Mouse (Mus musculus) bone marrow macrophage, adult 2 months (primary cell): Measurements from ENCODE around the gene Map4k3. TPM values are rescaled to one million over a fixed set of nuclear protein-coding genes. Genes with fewer than 3 reads are reported as not detected.
A peak's percentile ranks its signal among the peaks of the same experiment; 100 is the strongest.

Source experiments
- H3K27ac ChIP-seq: 2 replicates; pipeline ENCODE4 v1.5.1; 2012; ENCODE audit warnings: low read depth, low read length; ENCODE audit not compliant: insufficient read depth
- H3K4me1 ChIP-seq: 2 replicates; pipeline ENCODE4 v1.6.1; 2012; ENCODE audit warnings: low read length; ENCODE audit not compliant: control insufficient read depth, insufficient read depth
- H3K4me3 ChIP-seq: 2 replicates; pipeline ENCODE4 v1.5.1; 2012; ENCODE audit warnings: mild to moderate bottlenecking, low read length, moderate library complexity; ENCODE audit not compliant: insufficient read depth
- CTCF ChIP-seq: IDR thresholded peaks from 2 replicates; pipeline ENCODE4 v1.5.1; 2012; ENCODE audit warnings: low read depth, mild to moderate bottlenecking, low read length, moderate library complexity
- POLR2A ChIP-seq: IDR thresholded peaks from 2 replicates; pipeline ENCODE4 v1.6.1; 2012; ENCODE audit warnings: mild to moderate bottlenecking, low read depth, low read length, borderline replicate concordance
- polyA plus RNA-seq: library from polyadenylated mRNA; stranded (reverse); fragments of >200 nt; gene quantifications from 2 replicates; pipeline ENCODE4 v1.2.4, GENCODE M21; 2012; ENCODE audit not compliant: missing spikeins, insufficient read depth, insufficient read length

Map4k3 gene
- polyA plus RNA-seq, 1 experiment, result 31.0 TPM

DNA sequence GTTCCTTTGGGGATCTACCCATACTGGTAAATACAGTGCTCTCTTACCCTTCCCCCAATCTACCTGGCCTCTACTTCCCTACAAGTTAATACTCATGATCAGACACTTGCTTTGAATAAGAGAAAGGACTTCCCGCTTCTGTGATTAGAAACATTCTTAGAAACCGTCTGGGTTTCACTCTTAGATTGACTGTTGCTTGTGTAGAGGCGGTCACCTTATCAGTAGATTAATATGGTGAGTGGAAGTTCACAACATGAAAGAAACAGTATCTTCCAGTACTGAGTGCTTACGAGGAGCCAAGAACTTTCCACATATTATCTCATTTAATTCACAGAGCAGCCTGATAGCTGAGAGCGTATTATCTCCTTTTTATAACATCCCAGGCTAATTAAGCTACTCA, 1.5 kb upstream of the Map4k3 start:
- H3K4me1 ChIP-seq, result peaks cover 39% of the 10 kb centered on the region
- H3K4me3 ChIP-seq, result no peak overlapping the region
- TF ChIP-seq POLR2A, result no peak
- TF ChIP-seq CTCF, result no peak
- no peak overlapping the region for H3K27ac ChIP-seq

DNA sequence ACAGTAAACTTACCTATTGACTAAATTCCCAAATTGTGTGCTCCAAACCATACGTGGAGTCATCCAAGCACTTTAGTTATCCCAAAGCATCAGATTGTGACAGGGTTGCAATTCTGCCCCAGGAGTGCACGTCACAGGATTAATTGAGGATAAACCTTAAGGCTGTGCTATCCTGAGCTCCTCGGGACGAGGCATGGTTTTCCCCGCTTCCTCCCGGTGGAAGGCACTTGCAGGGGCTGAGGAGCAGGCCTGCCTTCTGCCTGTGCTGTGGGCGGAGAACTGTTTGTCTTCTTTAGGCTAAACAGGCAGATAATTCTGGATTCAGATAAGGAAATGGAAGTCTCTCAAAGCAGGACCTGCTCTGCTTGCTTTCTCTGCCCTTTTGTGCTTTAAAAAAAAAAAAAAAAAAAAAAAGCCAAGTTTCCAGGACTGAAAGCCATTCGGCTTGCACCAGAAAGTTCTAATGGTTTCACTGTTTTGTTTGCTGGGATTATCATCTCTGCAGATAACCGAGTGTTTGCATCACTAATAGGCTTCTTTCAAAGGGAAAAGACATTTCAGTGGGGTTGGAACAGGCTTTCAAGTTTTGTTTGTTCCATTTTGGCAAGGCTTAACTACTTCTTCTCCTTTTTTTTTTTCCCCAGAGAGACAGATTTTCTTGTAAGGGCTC, 930 bp upstream of the Map4k3 start:
- H3K4me1 ChIP-seq, result peaks cover 40% of the 10 kb centered on the region
- H3K4me3 ChIP-seq, result no peak overlapping the region
- H3K27ac ChIP-seq, result no peak overlapping the region; the same call in 1 of the 2 replicates
- no peak for TF ChIP-seq POLR2A
- TF ChIP-seq CTCF, result no peak

DNA sequence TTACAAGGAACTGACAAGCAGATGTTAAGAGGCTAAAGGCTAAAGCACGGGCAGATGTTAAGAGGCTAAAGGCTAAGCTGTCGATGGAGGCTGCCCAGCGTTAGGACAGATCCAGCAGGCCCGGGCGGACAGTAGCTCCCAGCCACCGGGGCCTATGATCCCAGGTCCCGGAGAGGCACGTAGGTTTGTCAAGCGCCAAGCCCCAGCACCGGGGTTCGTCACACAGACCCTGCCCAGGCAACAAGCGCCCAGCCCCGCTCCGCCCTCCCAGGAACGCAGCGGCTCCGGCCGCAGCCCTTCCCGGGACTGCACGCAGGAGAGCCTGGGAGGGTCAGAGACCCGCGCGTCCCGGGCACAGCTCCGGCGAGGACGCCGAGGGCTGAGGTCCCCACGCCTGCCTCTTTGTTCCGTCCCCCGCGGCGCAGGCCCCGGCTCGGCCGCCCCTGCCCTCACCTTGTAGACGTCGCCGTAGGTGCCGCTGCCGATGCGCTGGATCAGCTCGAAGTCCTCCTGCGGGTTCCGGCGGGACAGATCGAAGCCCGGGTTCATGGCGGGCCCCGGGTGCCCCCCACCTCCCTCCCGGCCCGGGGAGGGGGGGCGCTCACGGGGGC, 839 bp downstream of the Map4k3 start:
- TF ChIP-seq POLR2A, result no peak
- no peak for TF ChIP-seq CTCF
- Histone ChIP-seq H3K27ac (peak overlapping the region; percentile 61), H3K4me3 (peak overlapping the region; percentile 72), H3K4me1 (peaks cover 38% of the 10 kb centered on the region)

DNA sequence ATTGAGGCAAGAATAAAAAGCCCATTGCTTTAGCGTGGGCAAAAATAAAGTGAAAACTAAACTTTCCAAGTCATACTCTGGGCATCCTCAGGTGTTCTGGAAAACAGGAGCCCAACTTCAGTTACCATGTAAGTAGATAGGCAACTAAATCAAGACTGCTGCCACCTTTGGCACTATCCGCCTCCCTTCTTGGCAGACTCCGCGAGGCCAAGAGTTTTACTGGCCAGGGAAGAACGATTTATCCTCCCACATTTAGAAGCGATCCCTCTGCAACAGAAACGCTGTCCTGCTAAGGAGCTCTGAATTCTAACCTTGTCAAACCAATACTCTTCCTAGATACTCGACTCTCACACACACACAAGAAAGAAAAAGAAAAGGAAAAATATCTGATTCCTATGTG, 1.5 kb downstream of the Map4k3 start:
- TF ChIP-seq CTCF (no peak), POLR2A (no peak)
- H3K4me3 ChIP-seq, result peak overlapping the region; percentile 72
- H3K4me1 ChIP-seq, result peaks cover 36% of the 10 kb centered on the region
- no peak overlapping the region for H3K27ac ChIP-seq

DNA sequence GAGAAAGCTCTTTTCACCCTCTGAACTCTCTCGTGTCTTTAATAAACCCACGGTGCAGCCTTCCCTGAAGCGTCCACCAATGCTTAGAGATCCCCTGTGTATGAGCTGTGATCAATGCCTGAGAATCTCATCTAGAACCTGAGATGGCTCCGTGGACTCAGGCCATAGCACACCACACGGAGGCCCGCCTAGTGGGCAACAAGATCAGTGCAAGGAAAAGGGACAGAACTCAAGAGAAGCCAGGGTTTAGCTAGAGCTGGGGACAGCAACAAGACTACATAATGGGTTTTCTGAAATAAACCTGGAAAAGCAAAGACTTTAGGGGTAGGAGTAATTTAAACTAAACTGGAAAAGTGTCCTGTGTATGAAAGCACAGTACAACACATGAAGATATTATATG, 5.2 kb downstream of the Map4k3 start:
- Histone ChIP-seq H3K27ac (no peak overlapping the region), H3K4me3 (no peak overlapping the region), H3K4me1 (peaks cover 39% of the 10 kb centered on the region)
- TF ChIP-seq POLR2A (no peak), CTCF (no peak)

DNA sequence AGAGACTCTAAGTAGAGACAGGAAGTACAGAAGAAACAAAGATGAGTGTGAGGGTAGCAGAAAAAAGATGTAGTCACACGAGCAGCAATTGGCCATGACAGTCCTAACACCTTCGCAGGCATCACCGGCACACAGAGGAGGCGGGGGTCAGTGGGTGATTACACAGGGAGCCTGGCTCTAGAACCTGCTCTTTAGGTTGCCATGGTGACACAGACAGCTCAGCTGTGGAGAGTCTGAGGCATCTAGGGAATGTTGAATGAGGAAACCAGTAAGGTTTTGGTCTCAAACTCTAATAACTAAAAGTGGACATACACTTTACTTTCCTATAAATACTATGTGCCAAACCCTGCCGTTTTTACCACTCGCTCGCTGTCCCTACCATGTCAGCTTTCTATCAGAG, 6.6 kb downstream of the Map4k3 start:
- no peak overlapping the region for H3K4me3 ChIP-seq
- peaks cover 44% of the 10 kb centered on the region for H3K4me1 ChIP-seq
- H3K27ac ChIP-seq, result no peak overlapping the region
- TF ChIP-seq POLR2A, result no peak
- no peak for TF ChIP-seq CTCF

DNA sequence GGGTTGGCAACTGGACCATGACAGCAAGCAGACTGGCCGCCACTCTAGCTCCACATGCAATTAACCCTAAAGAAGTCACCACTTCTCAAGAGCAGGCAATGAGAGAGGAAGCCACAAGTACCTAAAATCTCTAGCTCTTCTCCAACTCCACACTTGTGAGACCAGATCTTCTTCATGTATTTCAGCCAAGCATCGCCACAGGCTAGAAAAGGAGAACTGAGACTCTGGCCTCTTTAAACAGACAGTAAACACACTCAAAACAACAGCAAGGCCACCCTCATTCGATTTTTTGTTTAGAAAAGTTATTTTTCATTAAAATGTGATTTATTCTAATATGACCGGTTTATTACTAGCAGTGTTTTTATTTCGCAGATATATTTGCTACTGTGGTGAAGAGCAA, 9.0 kb downstream of the Map4k3 start:
- no peak for TF ChIP-seq POLR2A
- no peak for TF ChIP-seq CTCF
- H3K4me3 ChIP-seq, result no peak overlapping the region
- peaks cover 32% of the 10 kb centered on the region for H3K4me1 ChIP-seq
- H3K27ac ChIP-seq, result peak overlapping the region; percentile 52; the same call in 1 of the 2 replicates

DNA sequence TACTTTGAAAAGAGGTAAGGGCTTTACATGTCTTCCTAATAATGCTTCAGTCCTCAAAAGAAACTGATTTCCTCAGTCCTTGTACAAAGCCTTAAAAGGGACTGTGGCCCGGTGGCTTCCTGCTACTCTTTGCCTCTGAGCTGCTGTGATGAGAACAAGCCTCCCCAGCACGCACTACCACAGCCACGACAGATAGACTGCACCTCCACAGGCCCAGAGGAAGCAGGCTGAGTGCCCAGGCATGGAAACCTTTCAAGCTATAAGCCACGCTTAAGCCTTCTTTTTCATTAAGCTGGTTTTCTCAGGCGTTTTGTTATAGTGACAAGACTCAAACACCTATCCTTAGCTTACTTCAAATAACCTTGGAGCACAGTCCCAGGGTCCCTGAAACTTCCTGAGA, 10.0 kb downstream of the Map4k3 start:
- H3K4me1 ChIP-seq, result peaks cover 32% of the 10 kb centered on the region
- no peak overlapping the region for H3K4me3 ChIP-seq
- H3K27ac ChIP-seq, result no peak overlapping the region
- TF ChIP-seq POLR2A (no peak), CTCF (no peak)

DNA sequence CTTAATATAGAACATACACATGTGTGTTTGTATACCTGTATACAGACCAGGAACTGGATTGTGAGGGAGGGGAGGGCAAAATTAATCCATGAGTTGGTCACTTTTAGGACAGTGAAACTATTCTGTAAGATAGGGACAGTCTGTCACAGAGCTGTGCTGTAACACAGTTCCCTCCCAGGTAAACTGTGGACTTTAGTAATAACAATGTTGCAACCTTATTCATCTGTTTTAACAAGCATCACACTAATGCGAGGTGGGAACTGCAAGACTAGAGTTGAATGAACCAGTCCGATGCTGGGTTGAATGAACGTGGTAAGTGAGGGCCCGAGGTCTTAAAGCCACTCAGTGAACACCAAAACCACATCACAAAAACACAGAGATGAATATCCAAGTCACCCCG, 14.7 kb downstream of the Map4k3 start:
- Histone ChIP-seq H3K4me1 (peaks cover 16% of the 10 kb centered on the region), H3K27ac (no peak overlapping the region), H3K4me3 (no peak overlapping the region)
- TF ChIP-seq CTCF (no peak), POLR2A (no peak)

DNA sequence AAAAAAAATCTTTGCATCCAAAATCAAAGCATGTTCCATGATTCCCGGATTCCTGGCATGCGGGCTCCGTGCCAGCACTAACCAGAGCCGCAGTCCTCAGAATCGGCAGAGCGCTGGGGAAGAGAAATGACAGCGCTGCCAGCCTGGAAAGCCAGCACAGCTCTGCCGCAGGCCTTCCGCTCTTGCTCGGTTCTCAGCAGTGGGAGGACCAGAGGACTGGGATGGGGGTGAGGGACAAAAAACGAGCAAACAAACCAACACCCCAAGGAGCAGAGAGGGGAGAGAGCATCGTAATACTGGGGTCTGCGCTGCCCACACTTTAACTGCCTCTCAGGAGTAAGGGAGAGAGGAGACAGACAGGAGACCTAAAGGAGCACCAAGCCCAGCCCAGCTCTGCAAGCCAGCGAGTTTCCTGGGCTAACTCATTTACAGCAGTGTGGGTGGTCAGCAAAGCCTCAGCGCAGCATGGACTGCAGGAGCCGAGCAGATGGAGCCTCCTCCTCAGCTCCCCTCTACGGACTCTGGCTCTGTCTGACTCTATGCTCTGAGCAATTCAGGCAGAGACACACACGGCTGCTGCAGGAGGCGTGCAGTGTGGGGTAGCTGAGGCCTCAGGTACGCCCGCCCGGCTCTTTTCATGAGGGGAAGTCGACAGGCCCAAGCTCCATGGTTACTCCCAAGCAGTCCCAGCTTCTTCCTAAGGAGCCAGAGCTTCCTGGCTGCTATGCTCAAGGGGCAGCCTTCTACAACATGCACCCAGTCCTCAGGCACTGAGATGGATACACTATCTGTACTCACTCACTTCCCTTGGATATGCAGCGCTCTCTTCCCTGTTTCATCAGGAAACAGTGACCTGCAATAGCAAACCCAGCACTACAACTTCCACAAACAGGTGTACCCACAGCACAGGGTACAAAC, 18.1 kb downstream of the Map4k3 start:
- TF ChIP-seq POLR2A (no peak), CTCF (no peak)
- Histone ChIP-seq H3K27ac (no peak overlapping the region), H3K4me1 (peaks cover 27% of the 10 kb centered on the region), H3K4me3 (no peak overlapping the region)
